Mouse (Mus musculus) lung, postnatal 0 days (tissue): ENCODE measurements around the gene Ddx24. TPM values are rescaled to one million over a fixed set of nuclear protein-coding genes. Genes with fewer than 3 reads are reported as not detected.
A peak's percentile ranks its signal among the peaks of the same experiment; 100 is the strongest.

Experiments used
- ATAC-seq: fragments of 200-750 bp; cut with Nextera tagmentation; 2 replicates; pipeline ENCODE4 v1.8.0; 2017; ENCODE audit warnings: moderate library complexity
- DNase-seq: peaks from one replicate; pipeline ENCODE4 v3.0.0-alpha.2; 2016; ENCODE audit warnings: low spot score
- H3K27ac ChIP-seq: fragments of 300-500 bp; sonication (generic); 2 replicates; pipeline ENCODE4 v1.5.1; 2014; ENCODE audit warnings: antibody characterized with exemption, mild to moderate bottlenecking, low read length, mixed read lengths
- H3K27me3 ChIP-seq: fragments of 300-500 bp; sonication (generic); replicated peaks from 2 replicates; pipeline ENCODE4 v1.6.1; 2014; ENCODE audit warnings: low read length, mixed read lengths; ENCODE audit not compliant: insufficient read depth
- H3K36me3 ChIP-seq: fragments of 300-500 bp; sonication (generic); 2 replicates; pipeline ENCODE4 v1.6.1; 2014; ENCODE audit warnings: low read length, mixed read lengths; ENCODE audit not compliant: insufficient read depth
- H3K4me1 ChIP-seq: fragments of 300-500 bp; sonication (generic); 2 replicates; pipeline ENCODE4 v1.6.1; 2014; ENCODE audit warnings: antibody characterized with exemption, low read depth, low read length, mixed read lengths; ENCODE audit not compliant: insufficient read depth
- H3K4me2 ChIP-seq: fragments of 300-500 bp; sonication (generic); replicated peaks from 2 replicates; pipeline ENCODE4 v1.6.1; 2014; ENCODE audit warnings: low read depth, mild to moderate bottlenecking, low read length, moderate library complexity, mixed read lengths
- H3K4me3 ChIP-seq: fragments of 300-500 bp; sonication (generic); 2 replicates; pipeline ENCODE4 v1.5.1; 2014; ENCODE audit warnings: low read depth, low read length
- H3K9ac ChIP-seq: fragments of 300-500 bp; sonication (generic); replicated peaks from 2 replicates; pipeline ENCODE4 v1.6.1; 2014; ENCODE audit warnings: low read depth, mild to moderate bottlenecking
- H3K9me3 ChIP-seq: fragments of 300-500 bp; sonication (generic); 2 replicates; pipeline ENCODE4 v1.6.1; 2016; ENCODE audit warnings: low read length, mixed read lengths
- CTCF ChIP-seq: IDR thresholded peaks from 2 replicates; pipeline ENCODE4 v1.5.1; 2016; ENCODE audit warnings: antibody characterized with exemption, mild to moderate bottlenecking
- EP300 ChIP-seq: IDR thresholded peaks from 2 replicates; pipeline ENCODE4 v1.6.1; 2016; ENCODE audit warnings: antibody characterized with exemption, mild to moderate bottlenecking, control low read depth
- WGBS: fragments of 180-500 bp; shearing (Covaris S2); extraction: QIAGEN DNeasy Blood & Tissue Kit; methylation state at CpG from one replicate; pipeline ENCODE4 v1.1.7; 2014; 5-methylcytosine and 5-hydroxymethylcytosine counted together
- polyA plus RNA-seq: library from polyadenylated mRNA; unstranded; fragments of >200 nt; fragmentation: Nextera tagmentation; extraction: Ambion mirVana; gene quantifications from 2 replicates; pipeline ENCODE4 v1.2.1, GENCODE M21; 2015

Ddx24 gene
- polyA plus RNA-seq, 1 experiment from 2014 or later, result 87.2 TPM

GRCm38 (mm10) chr12:103425016-103425728 lies 458 bp downstream of the Ddx24 start:
- peak overlapping the region; percentile 90 for H3K4me3 ChIP-seq
- no peaks in the 10 kb centered on the region for H3K9me3 ChIP-seq
- H3K27me3 ChIP-seq, result no peaks in the 10 kb centered on the region
- H3K4me1 ChIP-seq, result peaks cover 18% of the 10 kb centered on the region; the same call in 1 of the 2 replicates
- ATAC-seq, result no peak; the same call in 1 of the 2 replicates
- H3K4me2 ChIP-seq, result peak overlapping the region; percentile 74
- peak; percentile 14 for DNase-seq
- no peaks in the 10 kb centered on the region; the same call in 1 of the 2 replicates for H3K36me3 ChIP-seq
- H3K27ac ChIP-seq, result peak overlapping the region; percentile 71; the same call in 1 of the 2 replicates
- TF ChIP-seq CTCF (no peak), EP300 (no peak)
- H3K9ac ChIP-seq, result peak overlapping the region; percentile 95
- 10% methylated on average over 33 of the region's 33 CpGs for WGBS

GRCm38 (mm10) chr12:103408144-103408543 lies 17.5 kb downstream of the Ddx24 start:
- no peak overlapping the region for H3K4me3 ChIP-seq

GRCm38 (mm10) chr12:103407720-103408119 lies 17.9 kb downstream of the Ddx24 start, which contains the start of gene 9330161L09Rik:
Gene 9330161L09Rik, minus strand, starts transcription at chr12:103407820.
- TF ChIP-seq EP300 (no peak), CTCF (no peak)
- H3K36me3 ChIP-seq, result peaks cover 62% of the 10 kb centered on the region
- H3K27me3 ChIP-seq, result no peaks in the 10 kb centered on the region
- no peaks in the 10 kb centered on the region for H3K9me3 ChIP-seq
- DNase-seq (no peak), ATAC-seq (no peak)
- 91% methylated on average over 4 of the region's 4 CpGs for WGBS
- H3K9ac ChIP-seq, result no peak within 1 kb of the TSS
- no peak within 1 kb of the TSS for H3K4me2 ChIP-seq
- H3K4me1 ChIP-seq, result no peaks in the 10 kb centered on the region
- no peak within 1 kb of the TSS for H3K4me3 ChIP-seq
- H3K27ac ChIP-seq, result no peak within 1 kb of the TSS

More at GRCm38 (mm10) chr12:103408144-103408543, 17.5 kb downstream of the Ddx24 start:
- TF ChIP-seq CTCF, result no peak
- no peak for TF ChIP-seq EP300
- H3K36me3 ChIP-seq, result peaks cover 66% of the 10 kb centered on the region
- WGBS, result 90% methylated on average over 10 of the region's 10 CpGs
- ATAC-seq (no peak), DNase-seq (no peak)
- H3K4me2 ChIP-seq, result no peak overlapping the region
- no peaks in the 10 kb centered on the region for H3K27me3 ChIP-seq
- H3K27ac ChIP-seq, result no peak overlapping the region
- H3K9me3 ChIP-seq, result no peaks in the 10 kb centered on the region
- no peaks in the 10 kb centered on the region for H3K4me1 ChIP-seq
- H3K9ac ChIP-seq, result no peak overlapping the region

GRCm38 (mm10) chr12:103404131-103404530 lies 21.5 kb downstream of the Ddx24 start:
- WGBS, result 80% methylated on average over 18 of the region's 18 CpGs
- no peaks in the 10 kb centered on the region for H3K4me1 ChIP-seq
- no peak overlapping the region for H3K4me2 ChIP-seq

GRCm38 (mm10) chr12:103396751-103397150 lies 28.9 kb downstream of the Ddx24 start:
- H3K9me3 ChIP-seq, result no peaks in the 10 kb centered on the region
- ATAC-seq, result peak; percentile 67
- TF ChIP-seq EP300 (0 out of 2 replicates have a peak, but pooled peaks have one; percentile 16), CTCF (no peak)
- no peaks in the 10 kb centered on the region for H3K36me3 ChIP-seq
- H3K9ac ChIP-seq, result no peak overlapping the region
- peak overlapping the region; percentile 71 for H3K27ac ChIP-seq
- no peak overlapping the region for H3K4me2 ChIP-seq
- no peaks in the 10 kb centered on the region for H3K27me3 ChIP-seq
- WGBS, result 64% methylated on average over 7 of the region's 7 CpGs
- peak; percentile 65 for DNase-seq
- no peak overlapping the region for H3K4me3 ChIP-seq
- H3K4me1 ChIP-seq, result no peaks in the 10 kb centered on the region

More at GRCm38 (mm10) chr12:103404131-103404530, 21.5 kb downstream of the Ddx24 start:
- no peak for TF ChIP-seq CTCF
- no peak for TF ChIP-seq EP300
- Histone ChIP-seq H3K9ac (no peak overlapping the region), H3K9me3 (no peaks in the 10 kb centered on the region), H3K4me3 (no peak overlapping the region), H3K36me3 (peaks cover 26% of the 10 kb centered on the region), H3K27me3 (no peaks in the 10 kb centered on the region), H3K27ac (no peak overlapping the region)
- ATAC-seq (no peak), DNase-seq (no peak)

- no peaks in the 10 kb centered on the region for H3K4me1 ChIP-seq
- DNase-seq (no peak), ATAC-seq (no peak)
- TF ChIP-seq CTCF (no peak), EP300 (no peak)
- H3K9ac ChIP-seq, result no peak overlapping the region
- H3K9me3 ChIP-seq, result no peaks in the 10 kb centered on the region
- no peak overlapping the region for H3K4me2 ChIP-seq
- no peaks in the 10 kb centered on the region for H3K27me3 ChIP-seq
- H3K4me3 ChIP-seq, result no peak overlapping the region
- H3K36me3 ChIP-seq, result no peaks in the 10 kb centered on the region
- WGBS, result 50% methylated on average over 12 of the region's 12 CpGs
- H3K27ac ChIP-seq, result no peak overlapping the region
Observed at GRCm38 (mm10) chr12:103395486-103396275, 29.9 kb downstream of the Ddx24 start.
